Mouse (Mus musculus) leukemia stem cell, adult 10-12 weeks (primary cell): ENCODE results near the gene Pkp1. TPM values are rescaled to one million over a fixed set of nuclear protein-coding genes. Genes with fewer than 3 reads are reported as not detected.

ENCODE experiments used
- polyA plus RNA-seq: library from polyadenylated mRNA; stranded (reverse); fragments of >175 nt; gene quantifications from 2 replicates; pipeline ENCODE4 v1.2.3, GENCODE M21; 2012; ENCODE audit warnings: low replicate concordance

Pkp1 gene
- polyA plus RNA-seq: not detected in 2 replicates

DNA sequence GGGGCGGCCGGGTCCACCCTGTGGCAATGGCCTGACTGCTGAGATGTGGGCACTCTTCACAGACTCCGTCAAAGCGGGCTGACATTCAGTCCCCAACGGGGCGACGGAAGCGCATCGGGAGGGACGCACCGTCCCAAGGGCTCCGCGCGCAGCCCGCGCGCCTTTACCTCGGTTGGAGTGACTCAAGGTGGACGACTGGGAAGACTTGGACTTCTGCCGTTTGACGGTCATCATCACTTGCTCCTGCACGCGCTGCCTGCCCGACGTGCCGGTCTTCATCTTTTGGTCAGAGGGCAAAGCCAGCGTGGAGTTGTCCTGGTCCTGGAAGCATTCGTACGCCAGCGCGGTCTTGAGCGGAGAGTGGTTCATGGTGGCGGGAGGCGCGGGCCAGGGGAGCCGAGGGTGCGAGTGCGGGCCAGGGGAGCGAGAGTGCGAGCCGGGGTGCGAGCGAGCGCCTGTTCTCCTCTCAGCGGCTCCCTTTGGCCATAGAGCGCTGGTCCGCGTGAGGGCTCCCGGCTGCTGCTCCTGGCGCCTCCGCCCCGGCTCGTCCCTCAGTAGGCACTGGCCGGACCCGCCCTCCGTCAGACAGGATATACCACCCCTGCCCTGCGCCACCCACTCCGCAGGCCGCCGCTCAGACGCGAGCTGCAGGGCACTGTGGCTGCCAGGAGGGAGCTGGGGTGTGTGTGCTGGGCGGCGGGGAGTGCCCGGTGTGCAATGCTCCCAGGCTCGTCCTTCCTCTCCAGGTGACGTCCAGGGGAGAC lies at the start of gene Pkp1:
TSS of gene Pkp1 (minus strand) at position 564 of the 764 bp plus-strand sequence.

DNA sequence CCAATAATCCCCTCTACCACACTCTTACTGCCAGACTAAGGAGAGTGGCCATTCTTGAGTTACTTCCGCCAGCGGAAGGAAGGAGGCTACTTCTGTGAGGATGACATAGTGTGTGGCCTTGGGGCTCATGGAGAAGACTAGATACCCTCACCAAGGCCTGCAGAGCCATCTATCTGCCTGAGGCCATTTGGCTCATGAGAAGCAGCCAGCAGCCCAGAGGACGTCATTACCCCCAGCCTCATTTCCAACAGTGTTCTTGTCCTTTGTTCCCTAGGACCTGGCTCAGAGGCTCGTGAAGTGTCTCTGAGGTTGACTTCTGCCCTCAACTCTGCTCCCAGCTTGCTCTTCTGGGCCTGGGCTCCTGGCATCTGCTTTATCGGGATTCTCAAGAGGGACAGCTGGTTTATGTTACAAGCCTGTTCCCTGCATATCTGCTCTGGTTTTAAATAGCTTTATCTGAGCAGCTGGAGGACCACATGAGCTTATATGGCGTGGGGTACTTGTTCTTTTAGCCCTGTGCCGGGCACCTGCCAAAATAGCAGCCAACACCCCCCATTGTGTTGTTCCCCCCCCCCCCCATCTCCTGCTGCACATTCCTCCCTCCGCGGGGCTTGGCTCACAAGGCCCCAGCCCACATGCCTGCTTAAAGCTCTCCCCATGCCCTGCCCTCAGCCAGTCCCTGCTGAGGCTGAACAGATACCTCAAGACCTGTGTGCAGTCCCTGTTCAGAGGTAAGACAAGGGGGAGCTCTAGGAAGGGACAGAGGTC lies 83.1 kb downstream of the Pkp1 start, which contains the start of gene Tnnt2:
TSS of gene Tnnt2 (plus strand) at position 639 of the 768 bp plus-strand sequence.

Other genes with a start within 250 kb of the Pkp1 start
- 35.5 and 37.6 TPM in 2 replicates for gene Csrp1, start 199.1 kb downstream of the Pkp1 start, polyA plus RNA-seq
- gene Phlda3, start 153.1 kb downstream of the Pkp1 start, polyA plus RNA-seq: 17.3 and 22.3 TPM in 2 replicates
- 0.20 TPM in 1 of 2 replicates, not detected in the other for gene Tnni1, start 139.8 kb downstream of the Pkp1 start, polyA plus RNA-seq
- gene Lad1, start 100.6 kb downstream of the Pkp1 start, polyA plus RNA-seq: 1.2 and 1.4 TPM in 2 replicates
- gene Tnnt2, start 82.9 kb downstream of the Pkp1 start, polyA plus RNA-seq: not detected in 2 replicates
- gene Igfn1, start 87.1 kb upstream of the Pkp1 start, polyA plus RNA-seq: not detected in 2 replicates
- gene Tmem9, start 88.9 kb upstream of the Pkp1 start, polyA plus RNA-seq: 39.0 and 46.4 TPM in 2 replicates
- 1.6 TPM in 1 of 2 replicates, not detected in the other for gene Ascl5, start 131.6 kb upstream of the Pkp1 start, polyA plus RNA-seq
- 1.9 and 7.0 TPM in 2 replicates for gene Cacna1s, start 133.5 kb upstream of the Pkp1 start, polyA plus RNA-seq
- 14.5 and 25.5 TPM in 2 replicates for gene Kif21b, start 212.2 kb upstream of the Pkp1 start, polyA plus RNA-seq